Mouse (Mus musculus) forebrain, embryonic 14.5 days (tissue): ENCODE data around the gene Tbkbp1. TPM values are rescaled to one million over a fixed set of nuclear protein-coding genes. Genes with fewer than 3 reads are reported as not detected.

Experiments used
- ATAC-seq: fragments of 200-750 bp; cut with Nextera tagmentation; 2 replicates; pipeline ENCODE4 v1.8.0; 2017; ENCODE audit warnings: mild to moderate bottlenecking, moderate library complexity
- DNase-seq: peaks from one replicate; pipeline ENCODE4 v3.0.0-alpha.2; 2015; ENCODE audit warnings: low spot score
- H3K27ac ChIP-seq: fragments of 300-500 bp; sonication (generic); 2 replicates; pipeline ENCODE4 v1.5.1; 2014; ENCODE audit warnings: low read depth, mild to moderate bottlenecking, control low read depth, low read length, moderate library complexity
- H3K27me3 ChIP-seq: fragments of 300-500 bp; sonication (generic); replicated peaks from 2 replicates; pipeline ENCODE4 v1.6.1; 2014; ENCODE audit warnings: low read length, control low read depth, mixed read lengths; ENCODE audit not compliant: control insufficient read depth, insufficient read depth
- H3K36me3 ChIP-seq: fragments of 300-500 bp; sonication (generic); 2 replicates; pipeline ENCODE4 v1.6.1; 2014; ENCODE audit warnings: low read length, control low read depth; ENCODE audit not compliant: control insufficient read depth, insufficient read depth
- H3K4me1 ChIP-seq: fragments of 300-500 bp; sonication (generic); 2 replicates; pipeline ENCODE4 v1.6.1; 2014; ENCODE audit warnings: antibody characterized with exemption, low read length, control low read depth; ENCODE audit not compliant: control insufficient read depth, insufficient read depth
- H3K4me2 ChIP-seq: fragments of 300-500 bp; sonication (generic); 2 replicates; pipeline ENCODE4 v1.6.1; 2014; ENCODE audit warnings: mild to moderate bottlenecking, control low read depth, low read length
- H3K4me3 ChIP-seq: fragments of 300-500 bp; sonication (generic); 2 replicates; pipeline ENCODE4 v1.5.1; 2014; ENCODE audit warnings: low read depth, low read length, control low read depth
- H3K9ac ChIP-seq: fragments of 300-500 bp; sonication (generic); 2 replicates; pipeline ENCODE4 v1.6.1; 2014; ENCODE audit warnings: mild to moderate bottlenecking, low read length, control low read depth, moderate library complexity
- H3K9me3 ChIP-seq: fragments of 300-500 bp; sonication (generic); replicated peaks from 2 replicates; pipeline ENCODE4 v1.6.1; 2016; ENCODE audit warnings: low read length, control low read depth, mixed read lengths; ENCODE audit not compliant: control insufficient read depth
- WGBS: fragments of 180-500 bp; shearing (Covaris S2); extraction: QIAGEN DNeasy Blood & Tissue Kit; methylation state at CpG from one replicate; pipeline ENCODE4 v1.1.7; 2014; 5-methylcytosine and 5-hydroxymethylcytosine counted together
- polyA plus RNA-seq: library from polyadenylated mRNA; unstranded; fragments of >200 nt; fragmentation: Nextera tagmentation; extraction: Ambion mirVana; gene quantifications from 2 replicates; pipeline ENCODE4 v1.2.1, GENCODE M21; 2014

The Tbkbp1 gene
- polyA plus RNA-seq, 1 experiment from 2014 or later, result 4.8 TPM

DNA sequence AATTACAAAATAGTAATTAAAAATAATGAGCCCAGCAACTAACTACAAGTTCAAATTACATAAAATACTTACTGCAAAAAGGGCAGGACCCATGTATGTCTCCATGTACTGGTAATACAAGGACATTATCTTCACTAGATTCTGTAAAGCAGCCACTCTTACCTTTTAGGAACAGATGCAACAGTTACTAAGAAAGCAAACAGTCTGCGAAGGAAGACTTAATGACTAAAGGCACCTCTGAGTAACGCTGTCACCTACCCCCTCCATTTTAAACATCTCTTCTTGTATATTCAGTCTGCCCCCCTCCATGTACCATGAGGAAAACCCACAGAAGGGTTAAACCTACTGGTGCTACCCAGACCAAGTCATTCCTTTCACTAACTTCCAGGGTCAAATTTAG, 26.9 kb upstream of the Tbkbp1 start:
- Histone ChIP-seq H3K36me3 (peaks cover 99% of the 10 kb centered on the region), H3K4me2 (no peak overlapping the region), H3K27ac (no peak overlapping the region), H3K4me1 (no peaks in the 10 kb centered on the region), H3K4me3 (no peak overlapping the region), H3K9ac (no peak overlapping the region), H3K9me3 (no peaks in the 10 kb centered on the region), H3K27me3 (no peaks in the 10 kb centered on the region)
- ATAC-seq, result no peak
- 96% methylated on average over 2 of the region's 2 CpGs for WGBS
- DNase-seq, result no peak

DNA sequence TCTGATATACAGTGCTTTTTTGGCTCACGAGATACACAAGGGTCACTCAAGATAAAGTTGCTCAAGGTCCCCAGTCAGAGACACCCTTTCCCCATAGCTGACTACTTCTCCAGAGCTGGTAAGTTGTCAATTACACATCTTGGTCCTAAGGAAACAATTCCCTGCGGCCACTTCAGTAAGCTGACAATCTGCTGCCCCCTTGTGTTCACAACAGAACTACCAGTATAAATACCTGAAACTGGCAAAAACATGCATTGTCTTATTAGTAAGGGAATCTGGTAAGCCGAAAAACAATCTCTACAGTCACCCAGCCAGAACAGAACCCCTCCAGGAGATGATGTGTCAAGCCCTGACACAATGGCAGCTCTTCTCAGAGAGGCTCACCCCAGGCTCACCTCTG, 25.6 kb upstream of the Tbkbp1 start:
- H3K27me3 ChIP-seq, result no peaks in the 10 kb centered on the region
- ATAC-seq (no peak), DNase-seq (peak; percentile 82)
- no peaks in the 10 kb centered on the region for H3K9me3 ChIP-seq
- H3K4me3 ChIP-seq, result no peak overlapping the region
- no peaks in the 10 kb centered on the region for H3K4me1 ChIP-seq
- WGBS, result 45% methylated on average over 3 of the region's 3 CpGs
- no peak overlapping the region for H3K27ac ChIP-seq
- H3K36me3 ChIP-seq, result peaks cover 99% of the 10 kb centered on the region
- H3K4me2 ChIP-seq, result no peak overlapping the region
- H3K9ac ChIP-seq, result no peak overlapping the region

DNA sequence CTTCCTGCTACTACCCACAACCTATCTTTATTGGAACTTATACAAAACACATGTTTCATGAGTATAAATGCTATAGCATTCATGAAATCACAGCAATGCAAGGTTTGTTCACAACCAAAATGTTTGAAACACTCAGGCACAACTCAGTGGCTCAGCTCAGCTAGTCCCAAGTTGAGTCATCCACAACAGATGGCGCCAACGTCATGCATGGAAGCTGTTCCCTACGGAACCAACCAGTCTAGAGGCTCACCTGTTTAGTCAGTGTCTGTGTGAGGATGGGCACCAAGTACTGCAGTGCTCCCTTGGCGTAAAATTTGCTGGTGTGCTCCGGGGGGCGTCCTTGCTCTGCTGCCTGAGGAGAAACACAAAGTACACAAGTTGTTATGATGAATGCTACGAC, 24.2 kb upstream of the Tbkbp1 start:
- 93% methylated on average over 7 of the region's 7 CpGs for WGBS
- Histone ChIP-seq H3K4me3 (no peak overlapping the region), H3K4me1 (no peaks in the 10 kb centered on the region), H3K4me2 (no peak overlapping the region), H3K9ac (no peak overlapping the region), H3K9me3 (no peaks in the 10 kb centered on the region), H3K27ac (no peak overlapping the region), H3K36me3 (peaks cover 99% of the 10 kb centered on the region), H3K27me3 (no peaks in the 10 kb centered on the region)
- ATAC-seq (no peak), DNase-seq (no peak)

DNA sequence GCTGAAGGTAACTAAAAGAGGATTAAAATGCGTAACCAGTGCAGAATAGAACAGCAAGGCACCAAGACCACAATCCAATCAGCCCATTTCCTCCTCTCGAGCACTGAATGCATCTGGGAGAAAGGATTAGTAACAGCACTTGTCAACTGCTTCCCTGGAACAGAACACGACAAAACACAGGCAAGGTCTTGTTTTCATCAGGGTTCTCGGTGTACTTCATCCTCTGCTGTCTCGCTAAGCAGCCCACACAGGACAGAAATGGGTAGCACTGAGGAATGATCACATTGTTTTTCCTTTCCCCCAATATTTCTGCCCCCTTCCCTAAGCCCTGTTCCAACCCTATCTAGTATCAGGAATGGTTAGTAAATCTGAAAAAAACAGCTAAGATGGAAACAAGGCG, 9.0 kb upstream of the Tbkbp1 start:
- Histone ChIP-seq H3K27ac (no peak overlapping the region), H3K36me3 (peaks cover 85% of the 10 kb centered on the region), H3K9ac (no peak overlapping the region), H3K4me2 (no peak overlapping the region), H3K27me3 (no peaks in the 10 kb centered on the region), H3K4me1 (no peaks in the 10 kb centered on the region), H3K9me3 (no peaks in the 10 kb centered on the region), H3K4me3 (no peak overlapping the region)
- DNase-seq (no peak), ATAC-seq (no peak)
- 56% methylated on average over 6 of the region's 6 CpGs for WGBS

DNA sequence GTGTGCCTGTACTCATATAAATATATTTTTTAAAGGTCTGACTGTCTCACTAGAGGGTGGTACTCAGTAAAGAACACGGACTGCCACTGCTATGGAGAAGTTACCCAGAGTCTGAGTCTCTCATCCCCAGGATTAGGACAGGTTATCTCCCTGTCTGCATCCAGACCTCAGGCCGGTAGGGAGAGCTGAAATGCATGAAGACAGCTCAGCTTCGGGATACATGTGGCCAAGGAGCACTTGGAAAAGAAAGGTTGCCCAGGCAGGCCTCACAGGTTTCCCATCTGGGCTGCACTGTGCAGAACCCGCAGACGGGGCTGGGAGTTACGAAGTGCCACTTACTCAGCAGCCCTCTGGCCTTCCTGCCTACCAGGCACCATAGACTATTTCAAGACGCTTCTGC, 5.7 kb upstream of the Tbkbp1 start:
- peaks cover 10% of the 10 kb centered on the region for H3K4me1 ChIP-seq
- H3K4me3 ChIP-seq, result no peak overlapping the region
- no peaks in the 10 kb centered on the region for H3K27me3 ChIP-seq
- H3K36me3 ChIP-seq, result peaks cover 52% of the 10 kb centered on the region
- no peak overlapping the region for H3K27ac ChIP-seq
- H3K9me3 ChIP-seq, result no peaks in the 10 kb centered on the region
- no peak overlapping the region for H3K9ac ChIP-seq
- WGBS, result 83% methylated on average over 7 of the region's 7 CpGs
- ATAC-seq, result no peak
- no peak for DNase-seq
- H3K4me2 ChIP-seq, result no peak overlapping the region

DNA sequence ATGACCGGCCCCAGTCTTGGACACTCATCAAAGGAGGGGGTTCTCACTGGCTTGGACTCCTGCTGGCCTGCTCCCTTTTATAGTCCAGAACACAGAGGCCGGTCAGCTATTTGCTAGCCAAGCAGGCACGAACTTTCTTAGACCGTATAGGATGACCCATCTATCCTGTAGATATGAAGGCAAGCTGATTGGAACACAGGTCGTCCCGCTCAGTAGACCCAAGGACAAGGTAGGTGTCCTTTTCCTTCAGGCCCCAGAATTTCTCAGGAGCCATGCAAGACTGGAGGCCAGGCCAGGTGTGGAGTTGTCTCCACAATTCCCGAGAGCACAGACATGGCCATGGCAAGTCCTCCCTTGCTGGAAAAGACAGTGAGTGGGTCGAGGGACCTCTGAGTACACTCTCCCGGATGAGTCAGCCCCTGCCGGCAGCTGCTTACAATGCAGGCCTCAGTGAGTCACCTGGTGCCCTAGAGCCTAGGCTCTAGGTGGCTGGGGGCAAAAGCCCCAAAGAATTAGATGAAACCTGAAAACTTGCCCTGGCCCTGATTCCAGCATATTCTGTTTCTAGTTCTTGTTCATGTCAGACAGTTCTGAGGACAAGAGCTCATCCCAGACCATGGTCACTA, 1.5 kb upstream of the Tbkbp1 start:
- DNase-seq, result peak; percentile 14
- 23% methylated on average over 10 of the region's 10 CpGs for WGBS
- ATAC-seq, result no peak

DNA sequence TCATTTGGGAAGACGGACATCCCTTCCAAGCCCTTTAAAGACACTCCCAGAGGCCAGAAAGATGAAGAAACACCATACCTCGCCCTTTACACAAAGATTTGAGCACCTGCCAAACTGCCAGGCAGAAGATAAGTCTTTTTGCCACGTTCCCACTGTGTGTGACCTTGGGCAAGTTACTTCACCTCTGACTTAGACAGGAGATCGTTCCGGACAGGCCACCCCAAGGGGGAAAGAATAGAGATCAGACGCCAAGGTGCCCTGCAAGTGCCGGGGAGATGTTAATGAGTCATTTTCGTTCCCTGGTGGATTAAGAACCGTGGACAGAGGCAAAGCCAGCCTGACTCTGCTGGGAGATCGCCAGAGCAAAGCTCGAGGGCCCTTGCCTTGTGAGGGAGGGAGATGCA, 730 bp upstream of the Tbkbp1 start:
- Histone ChIP-seq H3K9me3 (no peaks in the 10 kb centered on the region), H3K9ac (peak overlapping the region; percentile 82; the same call in 1 of the 2 replicates), H3K4me3 (peak overlapping the region; percentile 70), H3K4me2 (peak overlapping the region; percentile 77), H3K4me1 (peaks cover 18% of the 10 kb centered on the region), H3K27ac (no peak overlapping the region), H3K27me3 (no peaks in the 10 kb centered on the region), H3K36me3 (peaks cover 8% of the 10 kb centered on the region; the same call in 1 of the 2 replicates)
- 1% methylated on average over 11 of the region's 11 CpGs for WGBS
- ATAC-seq, result no peak
- peak; percentile 26 for DNase-seq

More for the DNA sequence above, 1.5 kb upstream of the Tbkbp1 start:
- Histone ChIP-seq H3K9me3 (no peaks in the 10 kb centered on the region), H3K27me3 (no peaks in the 10 kb centered on the region), H3K4me3 (no peak overlapping the region), H3K27ac (no peak overlapping the region), H3K4me1 (peaks cover 18% of the 10 kb centered on the region), H3K36me3 (peaks cover 13% of the 10 kb centered on the region), H3K9ac (peak overlapping the region; percentile 26; the same call in 1 of the 2 replicates), H3K4me2 (peak overlapping the region; percentile 77)

DNA sequence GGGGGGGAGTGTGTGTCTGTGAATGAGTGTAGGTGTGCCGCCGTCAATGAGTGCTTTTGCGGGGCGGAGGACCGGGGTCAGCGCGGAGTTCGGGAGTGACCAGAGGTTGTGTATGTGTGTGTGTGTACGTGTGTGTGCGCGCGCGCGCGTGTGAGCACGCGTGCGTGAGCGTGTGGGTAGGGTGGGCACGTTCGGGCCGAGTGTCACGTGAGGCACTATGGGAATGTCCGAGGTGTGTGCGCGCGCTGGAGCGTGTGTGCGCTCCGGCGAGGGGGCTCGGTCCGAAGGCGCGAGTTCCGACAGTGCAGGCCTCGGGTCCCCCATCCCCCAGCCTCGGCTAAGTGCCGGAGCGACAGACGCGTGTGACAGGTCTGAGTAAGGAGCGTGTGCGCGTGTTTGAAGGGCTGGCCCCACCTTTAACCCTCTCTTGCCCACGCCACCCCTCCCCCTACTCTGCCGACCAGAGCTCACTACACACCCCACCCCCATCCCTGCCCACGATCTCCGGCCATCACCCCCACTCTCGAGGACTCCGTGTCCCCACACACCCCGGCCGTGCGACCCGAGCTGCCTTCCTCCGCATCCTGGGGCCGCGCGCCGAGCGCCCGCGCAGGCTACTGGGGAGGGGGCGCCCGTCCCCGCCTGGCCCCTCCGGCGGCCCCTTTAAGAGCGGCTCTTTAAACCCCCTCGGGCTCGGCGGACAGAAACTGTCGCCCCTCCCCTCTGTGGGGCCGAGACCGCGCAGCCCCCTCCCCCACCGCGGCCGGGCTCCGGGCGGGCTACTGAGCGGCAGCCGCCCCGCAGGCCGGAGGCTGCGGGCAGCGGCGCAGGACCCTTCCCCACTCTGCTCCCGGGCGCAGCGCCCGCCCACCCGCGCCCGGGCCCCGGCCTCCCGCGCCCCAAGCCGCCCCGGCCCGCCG, 624 bp downstream of the Tbkbp1 start:
- ATAC-seq (peak; percentile 84), DNase-seq (peak; percentile 84)
- Histone ChIP-seq H3K4me1 (peaks cover 18% of the 10 kb centered on the region), H3K9me3 (no peaks in the 10 kb centered on the region), H3K9ac (peak overlapping the region; percentile 82), H3K36me3 (peaks cover 14% of the 10 kb centered on the region), H3K27me3 (no peaks in the 10 kb centered on the region), H3K4me3 (peak overlapping the region; percentile 70), H3K27ac (peak overlapping the region; percentile 89), H3K4me2 (peak overlapping the region; percentile 77)
- under 1% methylated on average over 69 of the region's 102 CpGs for WGBS

DNA sequence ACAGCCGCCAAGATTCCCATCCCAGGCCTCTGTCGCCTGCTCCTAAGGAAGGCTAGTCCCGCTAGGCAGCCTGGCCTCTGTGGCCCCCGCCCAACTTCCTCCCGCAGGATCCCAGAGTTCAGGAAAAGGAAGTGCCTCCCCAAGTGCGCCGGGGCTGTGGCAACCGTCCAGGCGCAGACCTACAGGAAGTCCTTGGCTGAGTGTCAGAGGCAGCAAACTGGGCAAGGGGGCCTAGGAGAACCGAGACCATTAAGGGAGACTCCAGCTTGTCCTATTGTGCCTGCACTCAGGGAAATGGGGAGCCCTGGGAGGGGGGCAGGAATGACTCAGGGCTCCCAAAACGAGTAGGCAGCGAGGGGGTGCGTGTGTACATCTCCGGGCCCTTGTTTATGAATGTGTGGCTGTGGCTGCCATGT, 1.3 kb downstream of the Tbkbp1 start:
- 2% methylated on average over 14 of the region's 14 CpGs for WGBS
- DNase-seq, result peak; percentile 64

More for the DNA sequence above, 1.3 kb downstream of the Tbkbp1 start:
- Histone ChIP-seq H3K27me3 (no peaks in the 10 kb centered on the region), H3K9me3 (no peaks in the 10 kb centered on the region), H3K27ac (peak overlapping the region; percentile 89), H3K9ac (peak overlapping the region; percentile 82), H3K36me3 (peaks cover 21% of the 10 kb centered on the region), H3K4me2 (peak overlapping the region; percentile 77), H3K4me3 (peak overlapping the region; percentile 70), H3K4me1 (peaks cover 18% of the 10 kb centered on the region)
- peak; percentile 11 for ATAC-seq
